Mouse (Mus musculus) mammary gland, adult 2 months (tissue): ENCODE results near the gene Cog2. TPM values are rescaled to one million over a fixed set of nuclear protein-coding genes. Genes with fewer than 3 reads are reported as not detected.

Source experiments
- polyA plus RNA-seq: library from polyadenylated mRNA; depleted of rRNA; stranded (reverse); fragments of >200 nt; gene quantifications from 2 replicates; pipeline ENCODE4 v1.2.3, GENCODE M21; 2012; ENCODE audit warnings: low replicate concordance; rRNA removed

Gene Cog2
- 16.5 and 20.8 TPM in 2 replicates for polyA plus RNA-seq

GRCm38 (mm10) chr8:124520249-124521080 lies at the start of gene Cog2:
Gene Cog2, plus strand, starts transcription at chr8:124520767.

GRCm38 (mm10) chr8:124569593-124569992 lies 49.0 kb downstream of the Cog2 start, which contains the start of gene Agt:
Gene Agt, minus strand, starts transcription at chr8:124569706.

GRCm38 (mm10) chr8:124575811-124576210 lies 55.2 kb downstream of the Cog2 start, which contains the start of gene Capn9:
Gene Capn9, plus strand, starts transcription at chr8:124576111.

Other genes starting within 250 kb of the Cog2 start
- gene Pgbd5, start 81.1 kb upstream of the Cog2 start, polyA plus RNA-seq: 0.08 and 0.19 TPM in 2 replicates
- gene Agt, start 48.9 kb downstream of the Cog2 start, polyA plus RNA-seq: 21.7 and 34.7 TPM in 2 replicates
- 0.09 TPM in 1 of 2 replicates, not detected in the other for gene Capn9, start 55.3 kb downstream of the Cog2 start, polyA plus RNA-seq
- 25.2 and 29.8 TPM in 2 replicates for gene 2310022B05Rik, start 142.6 kb downstream of the Cog2 start, polyA plus RNA-seq
- gene Ttc13, start 201.2 kb downstream of the Cog2 start, polyA plus RNA-seq: 18.2 and 20.8 TPM in 2 replicates
- 22.9 and 23.0 TPM in 2 replicates for gene Arv1, start 201.4 kb downstream of the Cog2 start, polyA plus RNA-seq
- 2.8 and 3.8 TPM in 2 replicates for gene Fam89a, start 231.1 kb downstream of the Cog2 start, polyA plus RNA-seq